Mouse (Mus musculus) ES-Bruce4 (cell line): Measurements from ENCODE around the gene Nxpe5. TPM values are rescaled to one million over a fixed set of nuclear protein-coding genes. Genes with fewer than 3 reads are reported as not detected.

Experiments used
- H3K27ac ChIP-seq: 2 replicates; pipeline ENCODE4 v1.5.1; 2012; ENCODE audit warnings: low read length, inconsistent platforms; ENCODE audit not compliant: insufficient read depth
- H3K27me3 ChIP-seq: 2 replicates; pipeline ENCODE4 v1.6.1; 2012; ENCODE audit warnings: mild to moderate bottlenecking, low read length, inconsistent platforms; ENCODE audit not compliant: control insufficient read depth, poor library complexity, insufficient read depth, severe bottlenecking
- H3K36me3 ChIP-seq: 2 replicates; pipeline ENCODE4 v1.6.1; 2012; ENCODE audit warnings: inconsistent platforms, mild to moderate bottlenecking, low read length, moderate library complexity; ENCODE audit not compliant: control insufficient read depth, poor library complexity, insufficient read depth, severe bottlenecking
- H3K4me1 ChIP-seq: one replicate; pipeline ENCODE4 v1.8.1; 2011; ENCODE audit warnings: low read length; ENCODE audit not compliant: control insufficient read depth, insufficient read depth
- H3K4me3 ChIP-seq: 2 replicates; pipeline ENCODE4 v1.5.1; 2011; ENCODE audit warnings: low read depth, mild to moderate bottlenecking, low read length
- H3K9ac ChIP-seq: 2 replicates; pipeline ENCODE4 v1.6.1; 2012; ENCODE audit warnings: low read depth, mild to moderate bottlenecking, inconsistent platforms; ENCODE audit not compliant: poor library complexity, severe bottlenecking
- H3K9me3 ChIP-seq: replicated peaks from 2 replicates; pipeline ENCODE4 v1.6.1; 2012; ENCODE audit warnings: mild to moderate bottlenecking, low read length, inconsistent platforms; ENCODE audit not compliant: control insufficient read depth, poor library complexity, insufficient read depth, severe bottlenecking
- CTCF ChIP-seq: IDR thresholded peaks from one replicate; pipeline ENCODE4 v1.8.1; 2011; ENCODE audit warnings: low read depth, low read length
- EP300 ChIP-seq: IDR thresholded peaks from 2 replicates; pipeline ENCODE4 v1.6.1; 2011; ENCODE audit warnings: low read depth, low read length; ENCODE audit not compliant: insufficient read depth
- POLR2A ChIP-seq: IDR thresholded peaks from one replicate; pipeline ENCODE4 v1.8.1; 2011; ENCODE audit warnings: low read length; ENCODE audit not compliant: insufficient read depth
- polyA plus RNA-seq: library from polyadenylated mRNA; stranded (reverse); fragments of >200 nt; gene quantifications from 2 replicates; pipeline ENCODE4 v1.2.4, GENCODE M21; 2011; ENCODE audit warnings: low read depth; ENCODE audit not compliant: missing spikeins, insufficient read depth, insufficient read length

Gene Nxpe5
- polyA plus RNA-seq, 1 experiment: not detected

DNA sequence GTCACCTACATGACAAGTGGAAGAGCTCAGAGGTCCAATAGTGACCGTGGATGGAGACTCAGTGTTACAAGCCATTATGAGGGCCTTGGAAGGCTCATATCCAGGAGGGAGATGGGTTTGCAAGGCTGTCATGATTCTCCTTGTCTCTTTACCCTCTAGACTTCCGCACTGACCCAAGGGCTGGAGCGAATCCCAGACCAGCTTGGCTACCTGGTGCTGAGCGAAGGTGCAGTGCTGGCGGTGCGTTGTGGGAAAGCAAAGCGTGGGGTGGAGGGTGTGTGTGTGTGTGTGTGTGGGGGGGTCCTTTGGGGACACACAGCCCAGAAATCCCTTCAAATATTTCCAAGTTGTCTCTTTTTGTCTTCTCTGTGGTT lies 30.4 kb downstream of the Nxpe5 start:
- no peak overlapping the region for H3K27ac ChIP-seq
- peaks cover 8% of the 10 kb centered on the region; the same call in 1 of the 2 replicates for H3K36me3 ChIP-seq
- TF ChIP-seq CTCF (no peak), POLR2A (no peak), EP300 (no peak)

DNA sequence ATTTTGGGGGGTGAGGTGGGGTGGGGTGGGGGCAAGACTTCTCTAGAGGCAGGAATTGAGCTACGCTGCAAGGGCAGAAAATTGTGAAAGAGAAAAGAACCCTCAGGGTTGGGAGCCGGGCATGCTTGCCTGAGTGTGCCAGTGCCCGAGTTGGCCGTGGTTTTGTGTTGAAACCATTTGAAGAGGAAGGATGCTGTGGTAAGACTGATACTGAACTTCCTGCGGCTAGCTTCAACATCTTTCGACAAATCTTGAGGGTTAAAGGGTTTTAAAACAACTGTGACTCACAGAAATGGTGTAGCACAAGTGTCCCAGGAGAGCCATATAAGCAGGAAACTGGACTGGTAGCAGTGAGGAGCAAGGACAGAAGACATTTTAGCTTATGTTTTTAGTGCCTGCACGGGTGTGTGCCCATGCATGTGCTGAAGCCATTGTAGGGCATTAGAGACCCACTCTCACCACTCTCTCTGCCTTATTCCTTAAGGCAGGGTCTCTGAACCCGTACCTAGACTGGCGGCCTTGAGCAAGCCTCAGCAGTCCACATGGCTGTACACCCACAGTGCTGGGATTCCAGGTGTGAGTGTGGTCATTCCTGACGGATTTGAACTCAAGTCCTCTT lies 31.4 kb downstream of the Nxpe5 start:
- no peak overlapping the region for H3K4me3 ChIP-seq
- H3K27ac ChIP-seq: no peak overlapping the region
- no peaks in the 10 kb centered on the region for H3K4me1 ChIP-seq
- H3K36me3 ChIP-seq: peaks cover 10% of the 10 kb centered on the region; the same call in 1 of the 2 replicates
- TF ChIP-seq POLR2A (no peak), CTCF (no peak), EP300 (no peak)
- no peaks in the 10 kb centered on the region for H3K9me3 ChIP-seq
- H3K27me3 ChIP-seq: no peaks in the 10 kb centered on the region
- no peak overlapping the region for H3K9ac ChIP-seq

More for the DNA sequence above, 30.4 kb downstream of the Nxpe5 start:
- no peaks in the 10 kb centered on the region for H3K27me3 ChIP-seq
- peak overlapping the region; percentile 77 for H3K4me3 ChIP-seq
- H3K9ac ChIP-seq: peak overlapping the region; percentile 16
- no peaks in the 10 kb centered on the region for H3K9me3 ChIP-seq
- no peaks in the 10 kb centered on the region for H3K4me1 ChIP-seq

DNA sequence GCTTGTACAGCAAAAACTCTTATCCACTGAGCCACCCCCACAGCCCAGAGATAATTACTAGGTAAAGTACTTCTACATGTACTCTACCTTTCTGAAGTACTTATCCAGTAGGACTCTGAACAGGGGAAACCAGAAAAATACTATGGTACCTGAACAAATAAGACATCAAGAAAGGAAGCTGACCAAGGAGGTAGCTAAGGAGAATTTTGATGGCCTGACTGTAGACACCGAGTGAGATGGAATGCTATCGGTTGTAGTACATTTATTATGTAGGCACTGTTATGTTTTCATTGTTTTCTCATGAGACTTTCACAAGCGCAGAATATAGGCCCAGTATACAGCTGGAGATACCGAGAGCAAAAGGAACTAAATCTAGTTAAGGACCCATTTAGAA lies 31.9 kb downstream of the Nxpe5 start:
- Histone ChIP-seq H3K9ac (no peak overlapping the region), H3K27ac (no peak overlapping the region), H3K36me3 (peaks cover 10% of the 10 kb centered on the region; the same call in 1 of the 2 replicates), H3K4me3 (no peak overlapping the region), H3K4me1 (no peaks in the 10 kb centered on the region), H3K9me3 (no peaks in the 10 kb centered on the region), H3K27me3 (no peaks in the 10 kb centered on the region)
- TF ChIP-seq POLR2A (no peak), EP300 (no peak), CTCF (no peak)

DNA sequence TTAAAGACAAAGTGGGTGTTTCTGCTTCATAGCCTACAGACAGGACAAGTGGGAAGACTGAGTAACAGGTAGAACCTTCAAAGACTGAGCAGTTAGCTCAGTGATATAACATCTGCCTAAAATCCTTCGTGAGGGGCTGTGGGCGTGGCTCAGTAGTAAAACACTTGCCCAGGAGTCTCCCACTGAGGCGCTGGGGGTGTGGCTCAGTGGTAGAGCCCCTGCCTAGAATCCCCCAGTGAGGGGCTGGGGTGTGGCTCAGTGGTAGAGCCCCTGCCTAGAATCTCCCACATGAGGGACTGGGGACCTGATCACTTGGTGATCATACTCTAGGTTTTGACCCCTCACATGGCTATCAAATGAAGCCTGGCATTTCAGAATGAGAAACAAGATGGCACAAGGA lies 32.4 kb downstream of the Nxpe5 start:
- peaks cover 10% of the 10 kb centered on the region; the same call in 1 of the 2 replicates for H3K36me3 ChIP-seq
- no peak overlapping the region for H3K27ac ChIP-seq
- H3K4me1 ChIP-seq: no peaks in the 10 kb centered on the region
- no peaks in the 10 kb centered on the region for H3K27me3 ChIP-seq
- TF ChIP-seq CTCF (no peak), EP300 (no peak), POLR2A (no peak)
- H3K9ac ChIP-seq: no peak overlapping the region
- no peak overlapping the region for H3K4me3 ChIP-seq
- no peaks in the 10 kb centered on the region for H3K9me3 ChIP-seq

DNA sequence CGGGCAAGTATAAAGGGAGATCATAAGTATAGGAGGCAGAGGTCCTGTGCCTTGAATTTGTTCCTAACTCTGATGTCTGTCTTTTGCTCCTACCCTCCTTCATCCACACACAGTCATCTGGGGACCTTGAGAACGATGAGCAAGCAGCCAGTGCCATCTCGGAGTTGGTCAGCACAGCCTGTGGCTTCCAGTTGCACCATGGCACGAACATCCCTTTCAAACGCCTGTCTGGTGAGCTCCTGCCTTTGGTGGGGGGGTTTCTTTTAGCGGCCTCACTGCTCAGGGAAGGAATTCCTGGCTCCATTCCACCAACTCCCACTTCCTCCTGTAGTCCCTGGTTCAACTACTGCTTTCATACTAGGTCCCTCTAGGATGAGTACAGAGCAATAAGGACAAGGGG lies 32.8 kb downstream of the Nxpe5 start:
- H3K27ac ChIP-seq: no peak overlapping the region
- peaks cover 10% of the 10 kb centered on the region; the same call in 1 of the 2 replicates for H3K36me3 ChIP-seq
- no peak for TF ChIP-seq CTCF
- no peak for TF ChIP-seq EP300
- no peak for TF ChIP-seq POLR2A
- no peaks in the 10 kb centered on the region for H3K4me1 ChIP-seq
- no peak overlapping the region for H3K9ac ChIP-seq
- H3K9me3 ChIP-seq: no peaks in the 10 kb centered on the region
- H3K27me3 ChIP-seq: no peaks in the 10 kb centered on the region
- no peak overlapping the region for H3K4me3 ChIP-seq

DNA sequence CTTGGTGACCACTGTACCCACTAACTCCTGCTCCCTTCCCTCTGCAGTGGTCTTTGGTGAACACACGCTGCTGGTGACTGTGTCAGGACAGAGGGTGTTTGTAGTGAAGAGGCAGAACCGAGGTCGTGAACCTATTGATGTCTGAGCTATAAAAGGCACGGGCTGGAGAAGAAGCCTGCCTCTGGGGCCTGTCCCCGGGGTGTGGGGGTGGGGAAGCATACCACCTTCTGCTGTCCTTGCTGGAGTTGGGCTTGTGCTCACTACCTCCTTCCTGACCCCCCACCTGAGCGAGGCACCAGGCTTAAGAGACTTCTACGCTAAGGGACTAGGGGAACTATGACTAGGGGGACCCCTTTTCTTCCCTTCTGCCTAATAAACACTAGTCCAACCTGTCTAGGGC lies 33.3 kb downstream of the Nxpe5 start:
- Histone ChIP-seq H3K9me3 (no peaks in the 10 kb centered on the region), H3K36me3 (peaks cover 10% of the 10 kb centered on the region; the same call in 1 of the 2 replicates), H3K4me3 (no peak overlapping the region), H3K27ac (no peak overlapping the region), H3K4me1 (no peaks in the 10 kb centered on the region), H3K27me3 (no peaks in the 10 kb centered on the region), H3K9ac (no peak overlapping the region)
- TF ChIP-seq EP300 (no peak), POLR2A (no peak), CTCF (no peak)
